8 mouse cellular contexts compared by ENCODE assay signal in genomic region chr7:13278957-13279356, GRCm38 (mm10). TPM values are rescaled to one million over a fixed set of nuclear protein-coding genes. Genes with fewer than 3 reads are reported as not detected.
DNase-seq lines count a peak whose midpoint lies in the region; ATAC-seq lines count a peak whose summit lies in the region.
"Not testable (repeated sequence)": the region's sequence is repeated elsewhere in the genome, so short reads cannot be mapped to it uniquely, and the experiment has no call there.

No protein-coding gene starts in this region.

- H3K9ac ChIP-seq in heart, embryonic 13.5 days = peak overlapping the region; percentile 91
- peak overlapping the region; percentile 17; the same call in 1 of the 2 replicates for H3K9ac ChIP-seq in intestine, embryonic 15.5 days
- not testable (repeated sequence) for H3K9ac ChIP-seq in limb, embryonic 15.5 days
- H3K9ac ChIP-seq in neural tube, embryonic 15.5 days (replicated peaks) = peak overlapping the region; percentile 75; the same call in 1 of the 2 replicates

- H3K9me3 ChIP-seq in erythroblast, embryonic 14.5 days (ENCODE audit: control insufficient read depth, low read length); heart, embryonic 13.5 days; intestine, embryonic 15.5 days; limb, embryonic 15.5 days; neural tube, embryonic 15.5 days (replicated peaks): not testable (repeated sequence)

- H3K27me3 ChIP-seq in erythroblast, embryonic 14.5 days (ENCODE audit: control insufficient read depth); heart, embryonic 13.5 days (replicated peaks); intestine, embryonic 15.5 days (replicated peaks); limb, embryonic 15.5 days; neural tube, embryonic 15.5 days (replicated peaks): not testable (repeated sequence)

- peak overlapping the region; percentile 100 for H3K4me3 ChIP-seq in brown adipose tissue, adult 24 weeks (ENCODE audit: insufficient read depth, low read depth, low read length)
- H3K4me3 ChIP-seq in erythroblast, embryonic 14.5 days (replicated peaks) = peak overlapping the region; percentile 65
- H3K4me3 ChIP-seq in heart, embryonic 13.5 days = peak overlapping the region; percentile 79
- H3K4me3 ChIP-seq in intestine, embryonic 15.5 days (replicated peaks) = peak overlapping the region; percentile 76
- H3K4me3 ChIP-seq in limb, embryonic 15.5 days = peak overlapping the region; percentile 80
- H3K4me3 ChIP-seq in neural tube, embryonic 15.5 days (replicated peaks) = peak overlapping the region; percentile 78

- not testable (repeated sequence) for H3K27ac ChIP-seq in brown adipose tissue, adult 24 weeks (replicated peaks; ENCODE audit: low read depth, low read length)
- H3K27ac ChIP-seq in heart, embryonic 13.5 days (replicated peaks) = peak overlapping the region; percentile 93
- peak overlapping the region; percentile 27; the same call in 1 of the 2 replicates for H3K27ac ChIP-seq in intestine, embryonic 15.5 days
- peak overlapping the region; percentile 87; the same call in 1 of the 2 replicates for H3K27ac ChIP-seq in limb, embryonic 15.5 days
- H3K27ac ChIP-seq in neural tube, embryonic 15.5 days (replicated peaks) = peak overlapping the region; percentile 95

- not testable (repeated sequence) for H3K4me1 ChIP-seq in brown adipose tissue, adult 24 weeks (ENCODE audit: control insufficient read depth, insufficient read depth, insufficient read length, low read length); heart, embryonic 13.5 days; intestine, embryonic 15.5 days (replicated peaks); limb, embryonic 15.5 days; neural tube, embryonic 15.5 days
- peaks cover 40% of the 10 kb centered on the region for H3K4me1 ChIP-seq in erythroblast, embryonic 14.5 days (ENCODE audit: control insufficient read depth)

- H3K36me3 ChIP-seq in erythroblast, embryonic 14.5 days (ENCODE audit: control insufficient read depth) = peaks cover 76% of the 10 kb centered on the region
- peaks cover 67% of the 10 kb centered on the region for H3K36me3 ChIP-seq in heart, embryonic 13.5 days
- H3K36me3 ChIP-seq in intestine, embryonic 15.5 days = not testable (repeated sequence)
- peaks cover 52% of the 10 kb centered on the region for H3K36me3 ChIP-seq in limb, embryonic 15.5 days
- H3K36me3 ChIP-seq in neural tube, embryonic 15.5 days = peaks cover 36% of the 10 kb centered on the region

- H3K4me2 ChIP-seq in heart, embryonic 13.5 days = peak overlapping the region; percentile 84
- H3K4me2 ChIP-seq in intestine, embryonic 15.5 days (replicated peaks) = peak overlapping the region; percentile 78
- peak overlapping the region; percentile 73 for H3K4me2 ChIP-seq in limb, embryonic 15.5 days
- H3K4me2 ChIP-seq in neural tube, embryonic 15.5 days = peak overlapping the region; percentile 67

- peak; percentile 13 to 15 for DNase-seq in B cell, adult 2 months

- peak; percentile 61; the same call in 1 of the 2 replicates for ATAC-seq in heart, embryonic 13.5 days (ENCODE audit: extremely low read depth, insufficient number of reproducible peaks, low FRiP score, low TSS enrichment)
- ATAC-seq in intestine, embryonic 15.5 days = peak; percentile 78
- not testable (repeated sequence) for ATAC-seq in limb, embryonic 15.5 days (ENCODE audit: insufficient number of reproducible peaks, low FRiP score, low TSS enrichment, low read depth)
- peak; percentile 64 for ATAC-seq in megakaryocyte progenitor cell, adult 5-6 weeks (replicated peaks; ENCODE audit: poor library complexity)
- ATAC-seq in neural tube, embryonic 15.5 days (ENCODE audit: low FRiP score) = peak; percentile 65

- WGBS in heart, embryonic 13.5 days = 0% methylated on average over 13 of the region's 29 CpGs
- under 1% methylated on average over 19 of the region's 29 CpGs for WGBS in intestine, embryonic 15.5 days
- under 1% methylated on average over 16 of the region's 29 CpGs for WGBS in limb, embryonic 15.5 days
- WGBS in neural tube, embryonic 15.5 days = 0% methylated on average over 14 of the region's 29 CpGs

RNA-seq across cellular contexts. Expression of gene Zswim9, which starts 0.4 kb away (rescaled TPM):
- 5.0 and 6.5 TPM in 2 replicates for polyA plus RNA-seq in brown adipose tissue, adult 24 weeks (2012; ENCODE audit: insufficient read depth, insufficient read length, missing spikeins)
- polyA plus RNA-seq in erythroblast, embryonic 14.5 days (2012) = 0.08 and 0.23 TPM in 2 replicates
- polyA plus RNA-seq in heart, embryonic 13.5 days (2015; fragmentation: Nextera tagmentation; extraction: Ambion mirVana) = 5.9 and 7.1 TPM in 2 replicates
- polyA plus RNA-seq in intestine, embryonic 15.5 days (2015; fragmentation: Nextera tagmentation; extraction: Ambion mirVana) = 6.9 and 7.1 TPM in 2 replicates
- 9.3 and 11.0 TPM in 2 replicates for polyA plus RNA-seq in limb, embryonic 15.5 days (2015; fragmentation: Nextera tagmentation; extraction: Ambion mirVana)
- total RNA-seq in megakaryocyte progenitor cell, adult 5-6 weeks (2015) = 2.4 and 3.2 TPM in 2 replicates
- total RNA-seq in megakaryocyte progenitor cell, adult 5-6 weeks (2017) = 3.4 and 4.7 TPM in 2 replicates
- 9.4 and 9.6 TPM in 2 replicates for polyA plus RNA-seq in neural tube, embryonic 15.5 days (2015; fragmentation: Nextera tagmentation; extraction: Ambion mirVana)

RNA-seq across cellular contexts. Expression of gene Lig1, which starts 1.9 kb away (rescaled TPM):
- 3.7 and 3.9 TPM in 2 replicates for polyA plus RNA-seq in brown adipose tissue, adult 24 weeks (2012; ENCODE audit: insufficient read depth, insufficient read length, missing spikeins)
- polyA plus RNA-seq in erythroblast, embryonic 14.5 days (2012) = 35.4 and 41.1 TPM in 2 replicates
- polyA plus RNA-seq in heart, embryonic 13.5 days (2015; fragmentation: Nextera tagmentation; extraction: Ambion mirVana) = 62.2 and 67.7 TPM in 2 replicates
- 87.2 and 89.2 TPM in 2 replicates for polyA plus RNA-seq in intestine, embryonic 15.5 days (2015; fragmentation: Nextera tagmentation; extraction: Ambion mirVana)
- polyA plus RNA-seq in limb, embryonic 15.5 days (2015; fragmentation: Nextera tagmentation; extraction: Ambion mirVana) = 83.4 and 85.3 TPM in 2 replicates
- 113 and 128 TPM in 2 replicates for total RNA-seq in megakaryocyte progenitor cell, adult 5-6 weeks (2015)
- total RNA-seq in megakaryocyte progenitor cell, adult 5-6 weeks (2017) = 76.5 and 96.9 TPM in 2 replicates
- 29.5 and 48.4 TPM in 2 replicates for polyA plus RNA-seq in neural tube, embryonic 15.5 days (2015; fragmentation: Nextera tagmentation; extraction: Ambion mirVana)

RNA-seq across cellular contexts. Expression of gene Pla2g4c, which starts 45.5 kb away (rescaled TPM):
- polyA plus RNA-seq in brown adipose tissue, adult 24 weeks (2012; ENCODE audit: insufficient read depth, insufficient read length, missing spikeins) = not detected in 2 replicates
- 0.05 and 0.06 TPM in 2 replicates for polyA plus RNA-seq in erythroblast, embryonic 14.5 days (2012)
- polyA plus RNA-seq in heart, embryonic 13.5 days (2015; fragmentation: Nextera tagmentation; extraction: Ambion mirVana) = 0.51 and 0.65 TPM in 2 replicates
- 0.54 and 0.68 TPM in 2 replicates for polyA plus RNA-seq in intestine, embryonic 15.5 days (2015; fragmentation: Nextera tagmentation; extraction: Ambion mirVana)
- polyA plus RNA-seq in limb, embryonic 15.5 days (2015; fragmentation: Nextera tagmentation; extraction: Ambion mirVana) = 0.90 and 1.0 TPM in 2 replicates
- total RNA-seq in megakaryocyte progenitor cell, adult 5-6 weeks (2015) = 0.89 and 1.2 TPM in 2 replicates
- 1.5 and 1.8 TPM in 2 replicates for total RNA-seq in megakaryocyte progenitor cell, adult 5-6 weeks (2017)
- 0.69 and 0.72 TPM in 2 replicates for polyA plus RNA-seq in neural tube, embryonic 15.5 days (2015; fragmentation: Nextera tagmentation; extraction: Ambion mirVana)
